Mouse (Mus musculus) spleen, adult 18-20 months (tissue): ENCODE data around the gene Surf2.
"Not testable (repeated sequence)": the region's sequence is repeated elsewhere in the genome, so short reads cannot be mapped to it uniquely, and the experiment has no call there.

ENCODE experiments used
- DNase-seq, 2 experiments: peaks; one replicate each; pipeline ENCODE4 v3.0.0; 2022; ENCODE audit warnings: mixed read lengths in 2 of 2

Gene Surf2

DNA sequence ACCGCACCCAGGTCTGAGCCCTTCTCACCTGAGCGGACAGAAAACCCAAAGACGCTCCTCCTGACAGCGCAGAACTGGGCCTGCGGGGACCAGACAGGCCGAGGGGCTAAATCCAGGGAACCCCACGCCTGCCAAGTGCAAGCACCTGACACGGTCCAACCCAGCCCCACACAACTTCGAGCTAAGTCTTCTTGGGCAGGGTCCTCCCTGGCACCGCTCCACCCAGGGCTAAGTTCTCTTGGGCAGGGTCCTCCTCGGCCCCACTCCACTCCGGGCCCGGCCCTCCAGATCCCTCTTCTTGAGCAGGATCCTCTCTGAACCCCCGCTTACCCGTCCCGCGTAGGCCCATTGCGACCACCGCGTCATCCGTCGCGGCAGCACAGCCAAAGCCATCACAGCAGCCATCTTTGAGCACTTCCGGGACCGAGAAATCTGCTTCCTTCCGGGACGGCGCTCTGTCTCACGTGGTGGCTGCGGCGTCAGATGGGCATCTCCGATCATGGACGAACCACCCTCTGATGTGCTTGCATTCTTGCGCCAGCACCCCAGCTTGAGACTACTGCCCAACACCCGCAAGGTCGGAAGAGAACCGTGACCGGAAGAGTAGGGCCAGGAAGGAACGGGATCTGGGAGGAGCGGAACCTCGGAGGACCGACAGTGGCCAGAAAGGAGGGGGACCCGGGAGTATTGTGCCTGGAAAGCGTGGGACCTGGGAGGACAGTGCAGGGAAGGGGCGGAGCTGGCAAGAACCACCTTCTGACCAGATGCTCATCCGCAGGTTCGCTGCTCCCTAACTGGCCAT lies at the start of gene Surf2, which contains the start of gene Surf1:
Gene Surf2 (plus strand): TSS at position 441 of the 802 bp plus-strand sequence.
Gene Surf1 (minus strand): TSS at position 604 of the 802 bp plus-strand sequence.
- DNase-seq: peak; percentile 60 to 73

DNA sequence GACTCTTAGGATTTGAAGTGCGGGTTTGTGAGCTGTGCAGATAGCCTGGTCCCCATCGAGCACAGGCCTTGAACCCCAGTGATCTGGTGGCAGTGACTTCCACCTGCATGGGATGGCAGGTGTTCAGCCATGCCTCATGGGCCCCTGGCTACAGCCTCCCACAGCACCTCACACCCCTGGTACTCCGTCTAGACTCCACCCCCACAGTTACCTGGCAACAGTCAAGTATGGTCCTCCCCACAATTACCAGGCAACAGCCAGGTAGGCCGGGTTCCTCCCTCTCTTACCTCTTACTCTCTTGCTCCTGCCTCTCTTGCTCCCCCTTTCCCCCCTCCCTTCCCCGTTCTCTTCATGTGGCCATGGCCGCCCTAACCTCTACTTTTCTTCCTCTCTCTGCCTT lies 45.5 kb upstream of the Surf2 start:
- no peak for DNase-seq

DNA sequence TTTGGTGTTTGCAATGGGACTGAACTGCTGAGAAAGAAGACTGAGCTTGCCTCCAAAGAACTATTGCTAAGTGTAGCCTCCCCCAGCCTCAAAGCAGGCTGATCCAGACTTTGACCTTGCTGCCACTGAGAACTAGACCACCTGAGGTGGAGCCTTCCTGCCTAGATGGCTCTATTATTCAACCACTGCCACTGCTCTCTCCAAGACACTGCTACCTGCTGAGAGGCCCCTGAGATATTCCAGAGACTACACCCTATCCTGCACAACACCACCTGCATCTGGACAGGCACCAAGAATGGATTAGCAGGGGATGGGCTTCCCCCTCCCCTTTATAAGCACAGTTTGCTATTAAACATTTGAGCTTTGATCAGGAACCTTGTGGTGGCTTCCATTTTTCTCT lies 37.6 kb upstream of the Surf2 start:
- no peak for DNase-seq

DNA sequence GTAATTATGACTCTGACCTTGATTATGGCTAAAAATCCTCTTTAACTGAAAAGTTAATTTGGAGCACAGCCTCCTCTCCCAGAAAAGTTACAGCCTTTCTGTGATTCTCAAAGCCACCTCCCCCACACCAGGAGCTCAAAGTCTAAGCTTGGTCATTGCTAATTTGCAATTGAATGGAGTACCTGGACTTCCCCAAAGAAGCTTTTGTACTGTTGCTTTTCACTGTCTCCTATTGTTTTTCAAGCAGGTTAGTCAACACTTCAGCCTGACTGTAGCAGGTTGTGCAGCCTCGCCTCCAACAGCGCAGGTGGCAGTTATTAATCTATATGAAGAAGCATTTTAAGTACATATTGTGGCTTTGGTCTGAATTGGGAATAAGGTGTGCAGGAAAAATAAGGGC lies 30.6 kb upstream of the Surf2 start:
- DNase-seq: not testable (repeated sequence)

DNA sequence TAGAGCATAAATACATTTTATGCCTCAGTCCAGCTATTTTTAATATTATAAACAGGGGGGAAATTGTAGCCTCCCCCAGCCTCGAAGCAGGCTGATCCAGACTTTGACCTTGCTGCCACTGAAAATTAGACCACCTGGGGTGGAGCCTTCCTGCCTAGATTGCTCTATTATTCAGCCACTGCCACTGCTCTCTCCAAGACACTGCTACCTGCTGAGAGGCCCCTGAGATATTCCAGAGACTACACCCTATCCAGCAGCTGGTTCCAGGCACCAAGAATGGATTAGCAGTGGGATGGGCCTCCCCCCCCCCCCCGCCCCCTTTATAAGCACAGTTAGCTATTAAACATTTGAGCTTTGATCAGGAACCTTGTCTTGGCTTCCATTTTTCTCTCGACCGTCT lies 30.0 kb upstream of the Surf2 start:
- not testable (repeated sequence) for DNase-seq

DNA sequence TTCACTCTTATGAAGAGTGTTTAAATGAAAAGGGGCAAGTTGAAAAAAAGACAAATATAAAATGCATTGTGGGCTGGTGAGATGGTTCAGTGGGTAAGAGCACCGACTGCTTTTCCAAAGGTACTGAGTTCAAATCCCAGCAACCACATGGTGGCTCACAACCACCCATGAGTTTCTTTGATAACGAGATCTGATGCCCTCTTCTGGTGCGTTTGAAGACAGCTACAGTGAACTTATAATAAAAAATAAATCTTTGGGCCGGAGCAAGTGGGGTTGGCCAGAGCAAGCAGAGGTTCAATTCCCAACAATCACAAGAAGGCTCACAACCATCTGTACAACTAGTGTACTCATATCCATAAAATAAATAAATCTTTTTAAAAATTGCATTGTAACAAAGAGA lies 20.3 kb upstream of the Surf2 start:
- no peak for DNase-seq

DNA sequence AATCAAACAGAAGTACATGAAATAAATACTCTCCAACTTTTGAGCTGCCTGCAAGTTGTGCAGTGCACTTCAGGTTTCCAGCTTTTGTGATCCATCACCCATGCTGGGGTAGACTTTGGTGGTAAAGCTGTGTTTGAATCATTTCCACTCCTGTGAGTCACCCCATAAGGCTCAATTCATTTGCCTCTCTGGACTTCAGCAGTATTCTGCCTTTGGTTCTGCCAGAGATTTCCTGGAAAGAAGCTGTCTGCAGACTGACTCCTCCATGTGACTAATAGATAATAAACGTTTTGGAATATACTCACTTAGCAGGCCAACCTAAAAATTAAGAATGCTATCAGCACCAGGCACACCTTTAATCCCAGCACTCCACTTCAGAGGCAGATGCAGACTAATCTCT lies 15.4 kb upstream of the Surf2 start:
- DNase-seq: no peak

DNA sequence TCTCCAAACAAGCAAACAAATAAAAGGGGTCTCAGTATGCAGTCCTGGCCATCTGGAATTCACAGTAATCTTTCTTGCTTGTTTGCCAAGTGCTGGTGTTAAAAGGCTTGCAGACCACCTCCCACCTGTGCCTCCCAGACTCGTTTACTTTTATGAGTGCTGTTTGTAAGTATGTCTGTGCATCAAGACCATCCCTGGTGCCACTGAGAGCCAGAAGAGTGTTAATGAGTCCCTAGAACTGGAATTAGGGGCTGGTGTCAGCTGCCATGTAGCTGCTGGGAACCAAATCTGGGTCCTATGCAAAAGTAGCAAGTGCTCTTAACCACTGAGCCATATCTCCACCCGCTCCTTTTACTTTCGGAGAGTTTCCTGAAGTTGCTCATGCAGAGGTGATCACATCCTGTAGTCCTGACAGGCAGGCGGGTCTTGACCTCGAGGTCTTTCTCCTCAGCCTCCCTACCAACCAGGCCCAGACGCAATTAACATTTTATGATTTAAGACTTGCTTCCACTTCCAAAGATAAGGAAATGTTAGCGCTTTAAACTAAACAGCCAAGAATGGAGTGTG lies 14.2 kb upstream of the Surf2 start:
- no peak for DNase-seq

DNA sequence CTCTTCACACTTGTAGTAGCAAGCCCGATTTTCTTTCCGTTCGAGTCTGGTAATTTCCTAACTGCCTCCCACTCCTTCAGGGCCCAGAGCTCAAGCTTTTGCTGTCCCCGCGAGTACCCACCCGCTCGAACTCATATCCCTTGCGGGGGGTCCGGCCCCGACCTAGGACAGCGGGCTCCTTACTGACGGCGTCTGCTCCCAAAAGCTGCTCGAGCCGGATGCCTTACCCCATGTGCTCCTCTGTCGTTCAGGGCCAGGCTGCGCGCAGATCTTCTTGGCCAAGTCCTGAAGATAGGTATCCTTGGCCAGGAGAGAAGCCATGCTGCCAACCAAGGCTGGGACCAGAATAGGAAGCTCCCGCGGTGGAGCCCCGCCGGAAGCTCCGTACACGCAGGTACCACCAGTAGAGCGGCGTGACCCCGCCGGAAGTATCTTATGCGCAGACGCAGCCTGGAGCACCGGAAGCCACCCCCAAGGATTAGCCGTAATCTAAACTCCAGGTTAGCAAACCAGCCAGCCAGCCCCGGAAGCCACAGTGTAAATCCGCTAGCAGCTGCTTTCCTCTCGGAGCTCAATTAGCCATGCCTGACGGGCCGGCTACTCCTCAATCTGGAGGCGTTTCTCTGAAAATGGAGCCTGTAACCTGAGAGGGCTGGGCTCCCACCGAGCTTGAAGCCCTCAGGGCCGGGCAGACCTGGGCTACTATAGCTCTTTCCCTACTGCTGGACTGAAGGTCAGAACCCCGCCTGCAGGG lies 13.5 kb upstream of the Surf2 start, which contains the start of gene Surf6:
Gene Surf6 (minus strand): TSS at position 413 of the 754 bp plus-strand sequence.
- DNase-seq: peak; percentile 88 to 92

DNA sequence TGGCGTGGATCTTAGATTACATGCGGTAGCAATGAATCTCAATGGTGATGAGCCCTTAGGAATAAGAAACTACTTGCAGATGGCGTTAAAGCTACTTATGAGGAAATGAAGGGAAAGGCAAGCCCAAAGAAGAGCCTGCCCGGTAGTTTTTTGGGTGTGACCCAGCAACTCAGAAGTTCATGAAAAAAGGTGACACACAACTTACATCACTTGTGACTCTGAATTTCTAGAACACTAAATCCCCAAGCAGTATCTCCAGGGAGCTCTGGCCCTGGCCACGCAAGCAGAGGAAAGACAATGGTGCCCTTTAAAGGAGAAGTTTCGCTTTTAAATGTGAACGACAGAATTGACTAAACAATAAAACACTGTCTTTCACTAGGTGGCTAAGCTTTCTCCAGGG lies 12.9 kb upstream of the Surf2 start:
- DNase-seq: no peak

DNA sequence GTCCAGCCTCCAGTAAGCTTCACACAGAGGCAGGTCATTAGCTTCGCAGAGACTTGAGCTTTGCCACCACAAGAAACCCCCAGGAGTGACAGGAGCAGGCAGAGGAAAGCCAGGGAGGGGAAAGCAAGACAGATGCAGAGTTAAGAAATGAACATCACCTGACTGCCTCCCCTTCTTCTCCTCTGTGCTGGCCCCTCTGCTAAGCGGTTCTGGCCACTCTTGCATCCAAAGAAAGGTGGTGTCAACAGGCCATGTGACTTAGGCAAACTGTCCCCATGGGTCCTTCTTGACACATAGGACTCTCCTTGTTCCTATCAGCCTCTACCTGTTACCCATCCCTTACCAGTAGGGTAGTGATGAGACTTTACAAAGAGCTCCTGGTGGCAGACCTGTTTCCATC lies 10.2 kb upstream of the Surf2 start:
- DNase-seq: no peak

DNA sequence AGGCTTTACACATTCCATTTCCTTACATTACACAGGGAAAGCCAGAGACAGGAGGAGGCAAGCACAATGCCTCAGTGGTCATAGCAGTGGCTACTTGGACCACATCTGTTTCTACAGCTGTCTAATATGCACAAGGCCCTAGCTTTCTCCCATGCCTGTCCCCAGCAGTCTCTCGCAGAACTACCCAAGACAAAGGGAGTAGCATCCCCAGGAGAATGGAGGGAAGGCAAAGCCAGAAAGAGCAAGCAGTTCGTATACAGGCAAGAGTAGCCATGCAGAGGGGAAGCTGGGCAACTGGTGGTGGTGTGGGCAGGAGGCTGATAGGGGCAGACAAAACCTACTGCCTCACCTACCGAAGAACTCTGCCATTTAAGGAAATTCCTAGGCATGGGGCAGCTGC lies 9.7 kb upstream of the Surf2 start:
- DNase-seq: no peak

DNA sequence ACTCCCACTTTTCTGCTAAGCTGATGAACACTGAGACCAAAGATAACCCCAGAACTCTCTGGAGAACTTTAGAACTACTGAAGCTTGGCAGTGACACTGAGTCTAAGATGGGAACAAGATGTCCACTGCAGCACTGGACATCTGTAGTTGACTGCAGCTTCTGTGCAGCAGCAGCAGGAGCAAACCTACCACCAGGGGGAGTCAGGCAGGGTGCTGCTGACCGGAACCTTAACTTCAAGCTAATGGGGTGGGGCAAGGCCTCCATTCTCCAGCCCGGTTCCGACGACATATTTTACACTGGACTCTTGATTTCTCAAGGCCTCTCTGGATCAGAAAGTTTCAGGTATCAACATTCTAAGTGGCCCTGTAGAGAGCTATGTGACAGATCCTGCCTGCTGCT lies 9.1 kb upstream of the Surf2 start:
- DNase-seq: peak in 1 of 2 experiments; percentile 55

DNA sequence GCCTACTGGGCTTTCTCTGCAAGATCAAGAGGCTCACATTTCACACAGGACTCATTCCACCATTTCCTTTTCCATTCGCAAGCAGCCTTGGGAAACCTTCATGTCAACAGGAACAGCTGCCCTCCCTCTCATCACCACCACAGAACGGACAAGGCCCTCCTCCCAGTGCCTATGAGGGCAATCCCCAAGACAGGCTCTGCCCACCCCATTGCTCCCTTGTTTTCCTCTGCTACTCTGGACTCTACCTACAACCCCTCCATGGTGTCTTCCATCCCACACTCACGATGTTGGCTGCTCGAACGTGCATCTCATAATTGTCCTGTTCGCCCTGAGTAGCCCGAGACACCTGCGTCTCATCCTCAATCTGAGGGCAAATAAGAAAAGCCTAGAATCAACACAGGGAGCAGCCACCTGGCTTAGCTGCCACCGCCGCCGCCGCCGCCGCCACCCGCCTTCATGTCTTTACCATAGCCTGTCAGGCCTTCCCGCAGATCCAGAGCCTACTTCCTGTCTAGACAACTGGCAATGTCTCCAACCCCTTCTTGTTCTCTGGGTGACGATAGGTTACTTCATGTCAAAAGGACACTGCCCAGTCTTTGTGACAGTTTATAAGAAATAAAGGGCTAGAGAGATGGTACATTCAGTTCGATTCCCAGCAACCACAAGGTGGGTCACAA lies 7.3 kb upstream of the Surf2 start:
- DNase-seq: no peak

DNA sequence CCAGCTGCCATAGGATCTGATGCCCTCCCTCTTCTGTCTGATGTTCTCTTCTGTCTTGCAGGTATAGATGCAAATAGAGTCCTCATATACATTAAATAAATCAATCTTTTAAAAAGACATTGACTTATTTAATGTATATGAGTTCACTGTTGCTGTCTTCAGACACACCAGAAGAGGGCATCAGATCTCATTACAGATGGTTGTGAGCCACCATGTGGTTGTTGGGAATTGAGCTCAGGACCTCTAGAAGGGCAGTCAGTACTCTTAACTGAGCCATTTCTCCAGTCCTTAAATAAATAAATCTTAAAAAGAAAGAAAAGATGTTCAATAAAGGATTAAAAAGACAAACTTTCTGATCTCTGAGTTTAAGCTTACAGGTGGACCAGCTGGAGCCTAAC lies 6.8 kb upstream of the Surf2 start:
- no peak for DNase-seq

DNA sequence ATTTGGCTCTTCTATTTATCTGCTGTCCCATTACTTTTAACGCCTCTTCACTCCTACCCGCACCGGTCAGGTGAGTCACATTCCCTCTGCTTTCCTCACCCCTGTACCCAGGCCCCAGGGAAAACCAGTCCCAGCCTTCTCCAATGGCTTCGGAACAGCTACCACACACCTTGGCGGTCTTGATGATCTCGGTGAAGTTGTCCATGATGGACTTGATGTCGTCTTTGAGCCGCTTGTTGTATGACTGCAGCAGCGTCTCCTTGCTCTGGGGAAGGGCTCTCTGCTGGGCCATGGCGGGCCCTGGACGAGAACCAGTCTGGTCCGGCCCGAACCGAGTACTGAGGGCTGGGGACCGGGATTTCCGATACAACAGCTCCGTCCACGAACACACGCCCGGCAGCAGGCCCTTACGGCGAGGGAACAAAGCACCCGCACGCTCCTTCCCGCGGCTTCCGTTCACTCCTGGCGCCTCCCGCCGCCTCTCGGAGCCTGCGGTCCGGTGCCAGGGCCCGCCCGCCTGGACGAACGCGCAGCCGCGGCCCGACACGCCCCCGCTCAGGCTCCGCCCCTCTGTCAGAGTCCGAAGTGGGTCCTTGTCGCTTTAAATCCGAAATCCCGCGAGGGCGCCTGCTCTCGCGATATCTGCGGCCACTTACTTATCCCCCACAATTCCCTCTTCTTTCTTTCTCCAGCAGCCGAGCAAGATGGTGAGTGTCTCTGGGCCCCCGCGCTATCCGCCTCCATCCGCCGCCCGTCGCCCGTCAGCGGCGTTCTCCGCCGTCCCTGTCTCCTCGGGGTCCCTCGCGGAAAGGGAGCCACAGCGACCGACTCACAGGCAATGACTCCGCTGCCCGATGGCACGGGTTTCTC lies 5.8 kb upstream of the Surf2 start, which contains the start of the genes Med22 and Rpl7a:
Gene Med22 (minus strand): TSS at position 554 of the 870 bp plus-strand sequence.
Gene Rpl7a (plus strand): TSS at position 641 of the 870 bp plus-strand sequence.
- peak; percentile 99 to 100 for DNase-seq

DNA sequence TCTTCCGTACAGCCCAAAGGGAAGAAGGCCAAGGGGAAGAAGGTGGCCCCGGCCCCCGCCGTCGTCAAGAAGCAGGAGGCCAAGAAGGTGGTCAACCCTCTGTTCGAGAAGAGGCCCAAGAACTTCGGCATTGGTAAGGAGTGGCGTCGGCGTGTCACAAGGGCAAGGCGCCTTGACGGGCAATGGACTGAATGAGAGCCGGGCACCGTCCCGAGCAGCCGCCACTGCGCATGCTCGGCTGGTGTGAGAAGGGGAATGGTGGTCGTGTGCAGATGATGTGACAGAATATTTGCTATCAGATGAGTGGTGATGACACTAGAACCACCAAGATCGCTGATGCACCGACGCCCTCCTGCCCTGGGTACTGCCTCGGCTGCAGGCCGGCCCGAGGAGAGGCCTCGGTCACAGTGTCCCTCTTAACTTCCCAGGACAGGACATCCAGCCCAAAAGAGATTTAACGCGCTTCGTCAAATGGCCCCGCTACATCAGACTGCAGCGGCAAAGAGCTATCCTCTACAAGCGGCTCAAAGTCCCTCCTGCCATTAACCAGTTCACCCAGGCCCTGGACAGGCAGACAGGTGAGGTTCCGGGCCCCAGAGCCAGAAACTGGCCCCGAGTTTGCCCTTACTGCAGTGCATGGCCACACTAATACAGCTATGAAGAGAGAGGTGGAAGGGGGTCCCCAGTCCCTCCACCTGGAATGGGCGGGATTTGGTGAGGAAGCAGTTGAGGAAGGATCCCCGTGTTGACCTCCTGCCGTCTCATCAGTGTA lies 5.0 kb upstream of the Surf2 start:
- DNase-seq: no peak

DNA sequence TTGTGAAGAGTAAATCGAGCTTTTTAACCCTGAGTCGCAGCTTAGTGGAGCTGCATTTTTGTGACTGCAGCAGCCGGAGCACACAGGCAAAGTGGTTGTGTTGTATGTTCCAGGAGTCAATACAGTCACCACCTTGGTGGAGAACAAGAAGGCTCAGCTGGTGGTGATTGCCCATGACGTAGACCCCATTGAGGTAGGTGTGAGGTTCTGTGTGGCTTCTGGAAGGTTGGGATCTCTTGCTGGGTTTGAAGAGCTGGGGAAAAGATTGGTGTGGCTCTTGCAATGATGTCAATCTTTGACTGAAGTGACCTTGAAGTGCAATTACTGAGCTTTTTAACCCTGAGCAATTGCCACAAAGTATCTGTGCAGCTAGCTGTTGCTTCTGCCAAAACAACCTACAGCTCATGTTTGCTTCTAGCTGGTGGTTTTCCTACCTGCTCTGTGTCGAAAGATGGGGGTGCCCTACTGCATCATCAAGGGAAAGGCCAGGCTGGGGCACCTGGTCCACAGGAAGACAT lies 3.9 kb upstream of the Surf2 start:
- DNase-seq: no peak

DNA sequence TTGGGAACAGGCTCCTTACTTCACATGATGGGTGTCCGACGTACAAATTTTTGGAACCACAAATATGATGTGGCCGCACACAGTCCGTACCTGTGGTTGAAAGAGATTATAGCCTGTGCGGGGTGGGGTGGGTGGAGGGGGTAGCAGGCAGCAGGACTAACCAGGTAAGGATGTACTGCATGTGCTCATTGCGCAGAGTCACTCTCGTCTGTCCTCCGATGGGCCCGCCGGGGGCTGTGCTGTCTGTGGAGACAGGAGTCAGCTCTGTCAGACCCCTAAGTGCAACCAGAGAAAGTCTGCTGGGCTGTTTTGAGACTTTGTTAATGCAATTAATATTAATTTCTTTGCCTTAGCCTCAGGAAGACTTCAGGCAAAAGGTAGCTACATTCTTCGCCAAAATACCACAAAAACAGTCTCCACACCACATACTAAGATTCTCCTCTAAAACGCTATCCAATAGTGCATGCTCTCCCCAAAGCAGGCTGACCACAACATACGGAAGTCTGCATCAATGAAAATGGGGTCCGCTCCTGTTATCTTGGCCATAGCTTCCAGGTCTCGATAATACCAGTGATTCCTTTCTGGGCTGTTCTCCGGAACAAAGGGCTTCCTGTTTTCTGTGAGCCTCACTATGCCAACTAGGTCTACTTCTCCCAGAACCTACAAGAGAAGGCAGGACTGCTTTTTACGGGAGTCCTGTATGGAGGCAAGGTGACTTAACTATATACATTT lies 2.6 kb upstream of the Surf2 start:
- no peak for DNase-seq
